Comparison of ENCODE assay signal across 18 mouse cellular contexts in genomic region chrX:136094421-136094820, GRCm38 (mm10). TPM values are rescaled to one million over a fixed set of nuclear protein-coding genes. Genes with fewer than 3 reads are reported as not detected.
DNase-seq lines count a peak whose midpoint lies in the region; ATAC-seq and TF ChIP-seq lines count a peak whose summit lies in the region.
"Had no signal": no experiment of that assay in that cellular context is flagged by ENCODE, and none has a peak within 500 bp of the region (broad histone marks: within the 10 kb centered on the region; RNA-seq: fewer than 3 reads in every experiment).

No protein-coding gene starts in this region.

- no peaks in the 10 kb centered on the region for H3K9me3 ChIP-seq in hindbrain, embryonic 12.5 days (replicated peaks)
- H3K9me3 ChIP-seq in hindbrain, embryonic 10.5 days, result no peaks in the 10 kb centered on the region
- no peaks in the 10 kb centered on the region for H3K9me3 ChIP-seq in neural tube, embryonic 13.5 days
- H3K9me3 ChIP-seq in hindbrain, postnatal 0 days (ENCODE audit: low read length), result no peaks in the 10 kb centered on the region
- H3K9me3 ChIP-seq in kidney, embryonic 16.5 days (ENCODE audit: low read length), result no peaks in the 10 kb centered on the region
- H3K9me3 ChIP-seq: heart, embryonic 15.5 days; lung, embryonic 15.5 days had no signal

- H3K27me3 ChIP-seq in hindbrain, embryonic 12.5 days, result peaks cover 2% of the 10 kb centered on the region; the same call in 1 of the 2 replicates
- peaks cover 3% of the 10 kb centered on the region; the same call in 1 of the 2 replicates for H3K27me3 ChIP-seq in hindbrain, embryonic 10.5 days (ENCODE audit: insufficient read depth, poor library complexity, severe bottlenecking)
- no peaks in the 10 kb centered on the region for H3K27me3 ChIP-seq in neural tube, embryonic 13.5 days
- no peaks in the 10 kb centered on the region for H3K27me3 ChIP-seq in hindbrain, postnatal 0 days (ENCODE audit: insufficient read depth, low read length)
- H3K27me3 ChIP-seq in kidney, embryonic 16.5 days (ENCODE audit: insufficient read depth, low read length), result peaks cover 13% of the 10 kb centered on the region; the same call in 1 of the 2 replicates
- H3K27me3 ChIP-seq: heart, embryonic 15.5 days; lung, embryonic 15.5 days had no signal

- no peak for DNase-seq in hindbrain, embryonic 10.5 days (ENCODE audit: low spot score)
- DNase-seq in neural tube, embryonic 10.5 days (ENCODE audit: extremely low spot score, low spot score), result no peak
- peak; percentile 52 for DNase-seq in hindbrain, postnatal 0 days (ENCODE audit: low spot score)
- DNase-seq in right cerebral cortex, postnatal 25 days, result peak; percentile 5
- DNase-seq in Muller cell, postnatal 12 days (ENCODE audit: inconsistent ontology term), result no peak
- DNase-seq: adrenal gland, adult 8-10 months; cerebellum, postnatal 14 days; gastrocnemius, postnatal 25 days; kidney, postnatal 10 days; thymus, adult 2 months had no signal

- H3K27ac ChIP-seq in hindbrain, embryonic 12.5 days, result no peak overlapping the region
- no peak overlapping the region for H3K27ac ChIP-seq in hindbrain, embryonic 10.5 days
- no peak overlapping the region for H3K27ac ChIP-seq in neural tube, embryonic 13.5 days (replicated peaks)
- no peak overlapping the region; the same call in 1 of the 2 replicates for H3K27ac ChIP-seq in hindbrain, postnatal 0 days
- H3K27ac ChIP-seq in kidney, embryonic 16.5 days (ENCODE audit: low read length), result no peak overlapping the region
- H3K27ac ChIP-seq: heart, embryonic 15.5 days; lung, embryonic 15.5 days had no signal

- H3K36me3 ChIP-seq in hindbrain, embryonic 12.5 days, result no peaks in the 10 kb centered on the region
- no peaks in the 10 kb centered on the region for H3K36me3 ChIP-seq in hindbrain, embryonic 10.5 days
- no peaks in the 10 kb centered on the region for H3K36me3 ChIP-seq in neural tube, embryonic 13.5 days
- H3K36me3 ChIP-seq in hindbrain, postnatal 0 days (ENCODE audit: insufficient read depth, low read length), result no peaks in the 10 kb centered on the region
- no peaks in the 10 kb centered on the region for H3K36me3 ChIP-seq in kidney, embryonic 16.5 days (ENCODE audit: insufficient read depth, low read length)
- H3K36me3 ChIP-seq: heart, embryonic 15.5 days; lung, embryonic 15.5 days had no signal

- no peaks in the 10 kb centered on the region for H3K4me1 ChIP-seq in hindbrain, embryonic 12.5 days
- no peaks in the 10 kb centered on the region for H3K4me1 ChIP-seq in hindbrain, embryonic 10.5 days (replicated peaks)
- H3K4me1 ChIP-seq in neural tube, embryonic 13.5 days (replicated peaks), result no peaks in the 10 kb centered on the region
- H3K4me1 ChIP-seq in hindbrain, postnatal 0 days (ENCODE audit: insufficient read depth, low read length), result no peaks in the 10 kb centered on the region
- H3K4me1 ChIP-seq in kidney, embryonic 16.5 days (ENCODE audit: insufficient read depth, low read length), result no peaks in the 10 kb centered on the region
- H3K4me1 ChIP-seq: heart, embryonic 15.5 days; lung, embryonic 15.5 days had no signal

- no peak for TF ChIP-seq CTCF in hindbrain, postnatal 0 days (IDR thresholded peaks at IDR 0.05; ENCODE audit: low read depth)

- peak; percentile 60; the same call in 1 of the 2 replicates for ATAC-seq in hindbrain, embryonic 12.5 days (ENCODE audit: low FRiP score)
- peak; percentile 75; the same call in 1 of the 2 replicates for ATAC-seq in neural tube, embryonic 13.5 days (ENCODE audit: low read depth)
- peak; percentile 82 for ATAC-seq in hindbrain, postnatal 0 days
- no peak for ATAC-seq in kidney, embryonic 16.5 days (ENCODE audit: low FRiP score, low TSS enrichment)

- 50% methylated on average over 2 of the region's 2 CpGs for WGBS in hindbrain, embryonic 12.5 days
- 63% methylated on average over 2 of the region's 2 CpGs for WGBS in hindbrain, embryonic 10.5 days
- 57% methylated on average over 2 of the region's 2 CpGs for WGBS in neural tube, embryonic 13.5 days
- WGBS in hindbrain, postnatal 0 days, result 27% methylated on average over 2 of the region's 2 CpGs
- 65% methylated on average over 2 of the region's 2 CpGs for WGBS in kidney, embryonic 16.5 days

- no peak overlapping the region for H3K4me2 ChIP-seq in hindbrain, embryonic 12.5 days (replicated peaks)
- H3K4me2 ChIP-seq in neural tube, embryonic 13.5 days, result no peak overlapping the region
- H3K4me2 ChIP-seq in hindbrain, postnatal 0 days (ENCODE audit: low read depth, low read length), result no peak overlapping the region
- no peak overlapping the region for H3K4me2 ChIP-seq in kidney, embryonic 16.5 days (replicated peaks; ENCODE audit: low read depth, low read length)
- H3K4me2 ChIP-seq: heart, embryonic 15.5 days; liver, embryonic 11.5 days; lung, embryonic 15.5 days had no signal

- no peak overlapping the region for H3K4me3 ChIP-seq in hindbrain, embryonic 12.5 days
- H3K4me3 ChIP-seq in hindbrain, embryonic 10.5 days, result no peak overlapping the region
- no peak overlapping the region for H3K4me3 ChIP-seq in neural tube, embryonic 13.5 days
- H3K4me3 ChIP-seq in hindbrain, postnatal 0 days (ENCODE audit: low read length), result no peak overlapping the region
- H3K4me3 ChIP-seq in kidney, embryonic 16.5 days (ENCODE audit: low read length), result no peak overlapping the region
- H3K4me3 ChIP-seq: heart, embryonic 15.5 days; lung, embryonic 15.5 days had no signal

- no peak overlapping the region for H3K9ac ChIP-seq in hindbrain, embryonic 12.5 days
- H3K9ac ChIP-seq in neural tube, embryonic 13.5 days, result no peak overlapping the region
- H3K9ac ChIP-seq in hindbrain, postnatal 0 days (replicated peaks; ENCODE audit: low read length), result no peak overlapping the region
- H3K9ac ChIP-seq in kidney, embryonic 16.5 days (replicated peaks; ENCODE audit: low read length), result no peak overlapping the region
- H3K9ac ChIP-seq: heart, embryonic 15.5 days; lung, embryonic 15.5 days had no signal

RNA-seq across cellular contexts. Expression of gene Nxf3, which starts 9.4 kb away (rescaled TPM):
- not detected in 2 replicates for polyA plus RNA-seq in hindbrain, embryonic 12.5 days (2016; fragmentation: Nextera tagmentation; extraction: Ambion mirVana)
- not detected in 2 replicates for polyA plus RNA-seq in hindbrain, embryonic 10.5 days (2016; fragmentation: Nextera tagmentation; extraction: Ambion mirVana)
- polyA plus RNA-seq in neural tube, embryonic 13.5 days (2015; fragmentation: Nextera tagmentation; extraction: Ambion mirVana), result not detected in 2 replicates
- total RNA-seq in hindbrain, postnatal 0 days (2014; rRNA removed), result not detected in 2 replicates
- 0.05 TPM in 1 of 2 replicates, not detected in the other for polyA plus RNA-seq in hindbrain, postnatal 0 days (2015; fragmentation: Nextera tagmentation; extraction: Ambion mirVana)
- not detected in 2 replicates for polyA plus RNA-seq in kidney, embryonic 16.5 days (2015; fragmentation: Nextera tagmentation; extraction: Ambion mirVana)
- total RNA-seq: adrenal gland, adult 8-10 months; gastrocnemius, postnatal 25 days; megakaryocyte progenitor cell, adult 5-6 weeks had no signal

RNA-seq across cellular contexts. Expression of gene Bex2, which starts 26.4 kb away (rescaled TPM):
- polyA plus RNA-seq in hindbrain, embryonic 12.5 days (2016; fragmentation: Nextera tagmentation; extraction: Ambion mirVana), result 351 and 371 TPM in 2 replicates
- 275 and 315 TPM in 2 replicates for polyA plus RNA-seq in hindbrain, embryonic 10.5 days (2016; fragmentation: Nextera tagmentation; extraction: Ambion mirVana)
- polyA plus RNA-seq in neural tube, embryonic 13.5 days (2015; fragmentation: Nextera tagmentation; extraction: Ambion mirVana), result 590 and 592 TPM in 2 replicates
- 171 and 200 TPM in 2 replicates for total RNA-seq in hindbrain, postnatal 0 days (2014; rRNA removed)
- 938 and 961 TPM in 2 replicates for polyA plus RNA-seq in hindbrain, postnatal 0 days (2015; fragmentation: Nextera tagmentation; extraction: Ambion mirVana)
- polyA plus RNA-seq in kidney, embryonic 16.5 days (2015; fragmentation: Nextera tagmentation; extraction: Ambion mirVana), result 75.2 and 81.8 TPM in 2 replicates
- total RNA-seq: gastrocnemius, postnatal 25 days had no signal

RNA-seq across cellular contexts. Expression of gene Bex4, which starts 44.4 kb away (rescaled TPM):
- polyA plus RNA-seq in hindbrain, embryonic 12.5 days (2016; fragmentation: Nextera tagmentation; extraction: Ambion mirVana), result 71.4 and 77.7 TPM in 2 replicates
- 86.0 and 97.4 TPM in 2 replicates for polyA plus RNA-seq in hindbrain, embryonic 10.5 days (2016; fragmentation: Nextera tagmentation; extraction: Ambion mirVana)
- 97.9 and 101 TPM in 2 replicates for polyA plus RNA-seq in neural tube, embryonic 13.5 days (2015; fragmentation: Nextera tagmentation; extraction: Ambion mirVana)
- total RNA-seq in hindbrain, postnatal 0 days (2014; rRNA removed), result 20.0 and 38.4 TPM in 2 replicates
- 153 and 160 TPM in 2 replicates for polyA plus RNA-seq in hindbrain, postnatal 0 days (2015; fragmentation: Nextera tagmentation; extraction: Ambion mirVana)
- 51.8 and 56.4 TPM in 2 replicates for polyA plus RNA-seq in kidney, embryonic 16.5 days (2015; fragmentation: Nextera tagmentation; extraction: Ambion mirVana)
- total RNA-seq: gastrocnemius, postnatal 25 days had no signal
- polyA plus RNA-seq: C2C12; thymus, adult 2 months had no signal

Comparison
In these comparisons a context has a peak if more than half of its experiments do, and no peak if none do; other contexts are left out.
1. DNase-seq: peak in hindbrain, postnatal 0 days (single experiment) and right cerebral cortex, postnatal 25 days (single experiment); none in hindbrain, embryonic 10.5 days (single experiment), neural tube, embryonic 10.5 days (single experiment) and Muller cell, postnatal 12 days (single experiment).